Mouse (Mus musculus): ENCODE data around the gene 9430038I01Rik. TPM values are rescaled to one million over a fixed set of nuclear protein-coding genes. Genes with fewer than 3 reads are reported as not detected.

The 9430038I01Rik gene
- polyA plus RNA-seq, 1 experiment from 2014 or later, result 26.1 TPM

GRCm38 (mm10) chr7:137364571-137364970 lies 46.0 kb downstream of the 9430038I01Rik start:
- Histone ChIP-seq H3K9me3 (no peaks in the 10 kb centered on the region), H3K9ac (no peak overlapping the region), H3K36me3 (no peaks in the 10 kb centered on the region), H3K4me3 (replicated peaks) (no peak overlapping the region), H3K4me2 (no peak overlapping the region), H3K27ac (no peak overlapping the region), H3K4me1 (no peaks in the 10 kb centered on the region), H3K27me3 (replicated peaks) (no peaks in the 10 kb centered on the region)
- WGBS, result 71% methylated on average over 7 of the region's 7 CpGs
- no peak for ATAC-seq (ENCODE audit: insufficient read depth, low FRiP score, low read depth)

- ATAC-seq (ENCODE audit: insufficient read depth, low FRiP score, low read depth), result no peak
- no peaks in the 10 kb centered on the region for H3K9me3 ChIP-seq
- 77% methylated on average over 7 of the region's 7 CpGs for WGBS
- no peak overlapping the region for H3K27ac ChIP-seq
- H3K9ac ChIP-seq, result no peak overlapping the region
- H3K4me3 ChIP-seq (replicated peaks), result no peak overlapping the region
- H3K4me2 ChIP-seq, result no peak overlapping the region
- no peaks in the 10 kb centered on the region for H3K4me1 ChIP-seq
- H3K27me3 ChIP-seq (replicated peaks), result no peaks in the 10 kb centered on the region
- no peaks in the 10 kb centered on the region for H3K36me3 ChIP-seq
Observed at GRCm38 (mm10) chr7:137346860-137347259, 63.7 kb downstream of the 9430038I01Rik start.

- no peaks in the 10 kb centered on the region for H3K9me3 ChIP-seq
- no peaks in the 10 kb centered on the region for H3K36me3 ChIP-seq
- no peak overlapping the region for H3K9ac ChIP-seq
- no peak overlapping the region for H3K4me2 ChIP-seq
- H3K4me3 ChIP-seq (replicated peaks), result no peak overlapping the region
- 54% methylated on average over 10 of the region's 10 CpGs for WGBS
- no peaks in the 10 kb centered on the region for H3K4me1 ChIP-seq
- ATAC-seq (ENCODE audit: insufficient read depth, low FRiP score, low read depth), result no peak
- H3K27me3 ChIP-seq (replicated peaks), result no peaks in the 10 kb centered on the region
- H3K27ac ChIP-seq, result no peak overlapping the region
Observed at GRCm38 (mm10) chr7:137346068-137346467, 64.5 kb downstream of the 9430038I01Rik start.

- Histone ChIP-seq H3K9ac (no peak overlapping the region), H3K4me3 (replicated peaks) (no peak overlapping the region), H3K4me2 (no peak overlapping the region), H3K4me1 (no peaks in the 10 kb centered on the region), H3K9me3 (no peaks in the 10 kb centered on the region), H3K27me3 (replicated peaks) (peaks cover 6% of the 10 kb centered on the region; the same call in 1 of the 2 replicates), H3K27ac (no peak overlapping the region), H3K36me3 (no peaks in the 10 kb centered on the region)
- 78% methylated on average over 2 of the region's 2 CpGs for WGBS
- no peak for ATAC-seq (ENCODE audit: insufficient read depth, low FRiP score, low read depth)
Observed at GRCm38 (mm10) chr7:137333951-137334350, 76.6 kb downstream of the 9430038I01Rik start.

Other genes starting within 250 kb of the 9430038I01Rik start
- 1.5 TPM in 2 replicates for gene Ebf3, start 96.3 kb downstream of the 9430038I01Rik start, polyA plus RNA-seq (2015; fragmentation: Nextera tagmentation; extraction: Ambion mirVana)
- gene Glrx3, start 26.9 kb upstream of the 9430038I01Rik start, polyA plus RNA-seq (2015; fragmentation: Nextera tagmentation; extraction: Ambion mirVana), result 196 and 223 TPM in 2 replicates